In the genomic region with DNA sequence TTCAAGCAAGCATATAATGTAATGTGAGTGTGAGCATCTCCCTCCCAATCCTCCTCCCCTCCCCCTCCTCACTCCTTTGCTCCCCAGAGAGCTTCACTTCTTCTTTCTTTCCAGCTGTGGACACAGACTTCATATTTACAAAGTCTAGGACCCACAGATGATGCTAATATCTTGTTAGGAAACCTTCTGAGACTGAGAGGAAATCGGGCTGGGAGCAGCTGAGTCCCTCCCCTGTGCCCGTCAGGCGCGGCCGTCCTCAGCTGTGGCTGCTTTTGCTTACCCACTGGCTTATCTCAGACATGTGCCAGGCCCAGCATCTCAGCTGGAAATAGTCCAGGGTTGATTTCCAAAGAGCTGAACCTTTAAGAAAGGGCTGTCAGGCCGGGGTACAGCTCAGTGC, we compare ENCODE assay signal across 12 mouse cellular contexts. TPM values are rescaled to one million over a fixed set of nuclear protein-coding genes. Genes with fewer than 3 reads are reported as not detected.
DNase-seq lines count a peak whose midpoint lies in the region; ATAC-seq and TF ChIP-seq lines count a peak whose summit lies in the region.
"Had no signal": no experiment of that assay in that cellular context is flagged by ENCODE, and none has a peak within 500 bp of the region (broad histone marks: within the 10 kb centered on the region; RNA-seq: fewer than 3 reads in every experiment).

No protein-coding gene starts in this region.

- H3K4me2 ChIP-seq in hindbrain, embryonic 12.5 days (replicated peaks), result no peak overlapping the region
- no peak overlapping the region for H3K4me2 ChIP-seq in hindbrain, embryonic 14.5 days (replicated peaks)

- no peak for TF ChIP-seq POLR2A in brain, embryonic 14.5 days (IDR thresholded peaks at IDR 0.05; ENCODE audit: borderline replicate concordance, extremely low read depth, insufficient read depth, insufficient read length, poor library complexity, severe bottlenecking)

- no peaks in the 10 kb centered on the region for H3K36me3 ChIP-seq in hindbrain, embryonic 12.5 days
- no peaks in the 10 kb centered on the region for H3K36me3 ChIP-seq in hindbrain, embryonic 14.5 days (replicated peaks; ENCODE audit: control insufficient read depth, insufficient read depth)

- DNase-seq in hindbrain, embryonic 14.5 days (ENCODE audit: low spot score), result no peak
- peak; percentile 58 for DNase-seq in MEL-GATA-1-ER (ENCODE audit: extremely low read depth, low read depth)
- DNase-seq in brain, embryonic 14.5 days (ENCODE audit: low read depth), result peak; percentile 69
- DNase-seq in lung, postnatal 36 days, result peak; percentile 39
- no peak for DNase-seq in left cerebral cortex, adult 8-10 months (ENCODE audit: low spot score in 2 of 2)
- DNase-seq in frontal cortex, postnatal 36 days (ENCODE audit: low spot score in 2 of 2), result no peak

- H3K27ac ChIP-seq in hindbrain, embryonic 12.5 days, result 0 out of 2 replicates have a peak overlapping the region, but pooled peaks have one; percentile 23
- H3K27ac ChIP-seq in hindbrain, embryonic 14.5 days, result no peak overlapping the region

- no peaks in the 10 kb centered on the region for H3K9me3 ChIP-seq in hindbrain, embryonic 12.5 days (replicated peaks)
- no peaks in the 10 kb centered on the region for H3K9me3 ChIP-seq in hindbrain, embryonic 14.5 days (ENCODE audit: control insufficient read depth, low read length)

- WGBS in hindbrain, embryonic 12.5 days, result 58% methylated on average over 6 of the region's 6 CpGs
- 37% methylated on average over 6 of the region's 6 CpGs for WGBS in hindbrain, embryonic 14.5 days

- H3K4me1 ChIP-seq in hindbrain, embryonic 12.5 days, result peaks cover 7% of the 10 kb centered on the region
- no peaks in the 10 kb centered on the region for H3K4me1 ChIP-seq in hindbrain, embryonic 14.5 days (replicated peaks; ENCODE audit: control insufficient read depth, insufficient read depth, low read length)

- no peaks in the 10 kb centered on the region for H3K27me3 ChIP-seq in hindbrain, embryonic 12.5 days
- H3K27me3 ChIP-seq in hindbrain, embryonic 14.5 days (ENCODE audit: control insufficient read depth, insufficient read depth, low read length), result no peaks in the 10 kb centered on the region

- no peak overlapping the region for H3K9ac ChIP-seq in hindbrain, embryonic 12.5 days
- H3K9ac ChIP-seq in hindbrain, embryonic 14.5 days, result no peak overlapping the region

- 0 out of 2 replicates have a peak, but pooled peaks have one; percentile 19 for ATAC-seq in hindbrain, embryonic 12.5 days (ENCODE audit: low FRiP score)
- ATAC-seq in hindbrain, embryonic 14.5 days (ENCODE audit: low FRiP score), result no peak
- ATAC-seq in monocyte, adult 5-6 weeks (replicated peaks; ENCODE audit: insufficient number of reproducible peaks, low FRiP score, low TSS enrichment, poor library complexity, severe bottlenecking), result no peak

- no peak for TF ChIP-seq CTCF in brain, embryonic 14.5 days (IDR thresholded peaks at IDR 0.05; ENCODE audit: borderline replicate concordance, extremely low read depth, insufficient read depth, insufficient read length)

- no peak overlapping the region for H3K4me3 ChIP-seq in hindbrain, embryonic 12.5 days
- H3K4me3 ChIP-seq in hindbrain, embryonic 14.5 days (replicated peaks; ENCODE audit: low read length), result no peak overlapping the region

RNA-seq across cellular contexts. Expression of gene H1foo, which starts 1.7 kb away (rescaled TPM):
- polyA plus RNA-seq in hindbrain, embryonic 12.5 days (2016; fragmentation: Nextera tagmentation; extraction: Ambion mirVana), result not detected in 2 replicates
- not detected in 2 replicates for polyA plus RNA-seq in hindbrain, embryonic 14.5 days (2014; fragmentation: Nextera tagmentation; extraction: Ambion mirVana)
- not detected in 2 replicates for polyA plus RNA-seq in brain, embryonic 14.5 days (2012; rRNA removed)
- not detected in 3 replicates for total RNA-seq in monocyte, adult 5-6 weeks (2017)
- not detected for total RNA-seq in left cerebral cortex, adult 8-10 months (2022)
- total RNA-seq: hematopoietic stem cell, adult 5-6 weeks; left cerebral cortex, postnatal 36 days had no signal
- polyA plus RNA-seq: embryonic facial prominence, embryonic 11.5 days; urinary bladder, adult 2 months had no signal

RNA-seq across cellular contexts. Expression of gene Rho, which starts 14.8 kb away (rescaled TPM):
- 0.16 and 0.19 TPM in 2 replicates for polyA plus RNA-seq in hindbrain, embryonic 12.5 days (2016; fragmentation: Nextera tagmentation; extraction: Ambion mirVana)
- 0.08 and 0.53 TPM in 2 replicates for polyA plus RNA-seq in hindbrain, embryonic 14.5 days (2014; fragmentation: Nextera tagmentation; extraction: Ambion mirVana)
- polyA plus RNA-seq in brain, embryonic 14.5 days (2012; rRNA removed), result 1.9 and 2.1 TPM in 2 replicates
- not detected in 3 replicates for total RNA-seq in monocyte, adult 5-6 weeks (2017)
- total RNA-seq in left cerebral cortex, adult 8-10 months (2022), result under 1 TPM; 0.07 to 0.59 (median 0.24) TPM

RNA-seq across cellular contexts. Expression of gene Plxnd1, which starts 48.4 kb away (rescaled TPM):
- 21.9 and 24.5 TPM in 2 replicates for polyA plus RNA-seq in hindbrain, embryonic 12.5 days (2016; fragmentation: Nextera tagmentation; extraction: Ambion mirVana)
- 11.6 and 14.7 TPM in 2 replicates for polyA plus RNA-seq in hindbrain, embryonic 14.5 days (2014; fragmentation: Nextera tagmentation; extraction: Ambion mirVana)
- polyA plus RNA-seq in brain, embryonic 14.5 days (2012; rRNA removed), result 34.7 and 38.5 TPM in 2 replicates
- 8.2 to 17.6 TPM (median 17.6 TPM) in 3 replicates for total RNA-seq in monocyte, adult 5-6 weeks (2017)
- total RNA-seq in left cerebral cortex, adult 8-10 months (2022), result 100 to 1,000 TPM in 1 of 4 experiments, 10 to 100 TPM in 3; 91.7 to 106 (median 98.0) TPM

Comparison
In these comparisons a context has a peak if more than half of its experiments do, and no peak if none do; other contexts are left out.
1. DNase-seq: peak in MEL-GATA-1-ER (single experiment), brain, embryonic 14.5 days (single experiment) and lung, postnatal 36 days (single experiment); none in hindbrain, embryonic 14.5 days (single experiment), left cerebral cortex, adult 8-10 months (0 of 2) and frontal cortex, postnatal 36 days (0 of 2).